Mouse (Mus musculus) liver, embryonic 15.5 days (tissue): ENCODE results near the gene Hoxb8. TPM values are rescaled to one million over a fixed set of nuclear protein-coding genes. Genes with fewer than 3 reads are reported as not detected.

Experiments
- ATAC-seq: fragments of 200-750 bp; cut with Nextera tagmentation; 2 replicates; pipeline ENCODE4 v1.8.0; 2017; ENCODE audit warnings: moderate number of reproducible peaks, mild to moderate bottlenecking, moderate library complexity; ENCODE audit not compliant: insufficient read depth
- H3K27ac ChIP-seq: fragments of 300-500 bp; sonication (generic); replicated peaks from 2 replicates; pipeline ENCODE4 v1.5.1; 2015; ENCODE audit warnings: mild to moderate bottlenecking, inconsistent platforms
- H3K27me3 ChIP-seq: fragments of 300-500 bp; sonication (generic); 2 replicates; pipeline ENCODE4 v1.6.1; 2015; ENCODE audit warnings: mild to moderate bottlenecking, inconsistent platforms
- H3K36me3 ChIP-seq: fragments of 300-500 bp; sonication (generic); replicated peaks from 2 replicates; pipeline ENCODE4 v1.6.1; 2015; ENCODE audit warnings: moderate library complexity, mild to moderate bottlenecking, inconsistent platforms
- H3K4me1 ChIP-seq: fragments of 300-500 bp; sonication (generic); replicated peaks from 2 replicates; pipeline ENCODE4 v1.6.1; 2015; ENCODE audit warnings: inconsistent platforms
- H3K4me2 ChIP-seq: fragments of 300-500 bp; sonication (generic); 2 replicates; pipeline ENCODE4 v1.6.1; 2015; ENCODE audit warnings: moderate library complexity, mild to moderate bottlenecking, inconsistent platforms
- H3K4me3 ChIP-seq: fragments of 300-500 bp; sonication (generic); replicated peaks from 2 replicates; pipeline ENCODE4 v1.5.1; 2015; ENCODE audit warnings: mild to moderate bottlenecking, inconsistent platforms
- H3K9ac ChIP-seq: fragments of 300-500 bp; sonication (generic); 2 replicates; pipeline ENCODE4 v1.6.1; 2015; ENCODE audit warnings: moderate library complexity, mild to moderate bottlenecking, inconsistent platforms
- H3K9me3 ChIP-seq: fragments of 300-500 bp; sonication (generic); replicated peaks from 2 replicates; pipeline ENCODE4 v1.6.1; 2016; ENCODE audit warnings: inconsistent platforms
- WGBS: fragments of 180-500 bp; shearing (Covaris S2); methylation state at CpG from one replicate; pipeline ENCODE4 v1.1.7; 2015; ENCODE audit warnings: mixed read lengths; ENCODE audit not compliant: insufficient replicate concordance; 5-methylcytosine and 5-hydroxymethylcytosine counted together
- polyA plus RNA-seq: library from polyadenylated mRNA; unstranded; fragments of >200 nt; fragmentation: Nextera tagmentation; extraction: Ambion mirVana; gene quantifications from 2 replicates; pipeline ENCODE4 v1.2.1, GENCODE M21; 2015

Hoxb8 gene
- polyA plus RNA-seq, 1 experiment from 2014 or later, result not detected

DNA sequence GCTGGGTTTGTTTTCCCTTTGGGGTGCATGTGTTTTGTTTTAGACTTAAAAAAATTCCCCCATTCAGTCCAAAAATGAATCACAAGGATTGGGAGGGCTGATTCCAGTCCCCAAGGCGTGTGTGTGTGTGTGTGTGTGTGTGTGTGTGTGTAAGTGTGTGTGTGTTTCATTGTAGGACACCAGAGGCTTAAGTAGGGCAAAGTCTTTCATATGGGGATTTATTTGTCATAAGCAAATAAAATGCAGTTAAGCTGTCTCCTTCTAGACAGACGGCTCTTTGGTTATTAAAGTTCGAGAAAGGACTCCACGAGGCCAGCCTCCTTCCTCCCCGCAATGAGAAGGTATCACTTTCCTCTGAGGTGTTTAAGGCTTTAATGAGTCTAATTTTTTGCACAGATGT is 40.1 kb downstream of the Hoxb8 start:
- Histone ChIP-seq H3K27me3 (peaks cover 99% of the 10 kb centered on the region), H3K9me3 (no peaks in the 10 kb centered on the region), H3K9ac (no peak overlapping the region), H3K4me2 (no peak overlapping the region), H3K4me3 (no peak overlapping the region), H3K36me3 (no peaks in the 10 kb centered on the region), H3K27ac (no peak overlapping the region), H3K4me1 (no peaks in the 10 kb centered on the region; the same call in 1 of the 2 replicates)
- 50% methylated on average over 5 of the region's 5 CpGs for WGBS
- ATAC-seq, result no peak

DNA sequence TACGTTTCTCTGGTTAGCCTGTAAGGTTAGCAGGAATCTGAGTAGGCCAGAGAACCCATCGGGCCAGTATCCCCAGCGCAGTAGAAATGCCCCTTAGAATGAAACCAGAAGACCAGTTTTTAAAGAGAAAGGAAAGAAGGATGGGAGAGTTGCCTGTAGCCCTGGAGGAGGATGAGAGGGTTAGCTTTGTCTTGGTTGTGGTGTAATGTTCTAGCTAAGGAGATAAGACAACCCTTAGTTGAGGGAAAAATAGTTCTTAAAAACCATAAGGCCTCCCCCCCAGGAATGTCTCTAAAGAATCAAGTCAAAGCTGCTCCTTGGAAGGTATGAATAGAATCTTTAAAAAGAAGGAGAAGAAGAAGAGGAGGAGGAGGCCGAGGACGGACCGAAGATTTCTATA is 41.0 kb downstream of the Hoxb8 start:
- H3K27ac ChIP-seq, result no peak overlapping the region
- H3K27me3 ChIP-seq, result peaks cover 99% of the 10 kb centered on the region
- H3K4me3 ChIP-seq, result no peak overlapping the region
- 45% methylated on average over 6 of the region's 6 CpGs for WGBS
- no peaks in the 10 kb centered on the region for H3K9me3 ChIP-seq
- no peak overlapping the region for H3K4me2 ChIP-seq
- H3K9ac ChIP-seq, result no peak overlapping the region
- no peaks in the 10 kb centered on the region for H3K36me3 ChIP-seq
- H3K4me1 ChIP-seq, result no peaks in the 10 kb centered on the region; the same call in 1 of the 2 replicates
- ATAC-seq, result no peak

DNA sequence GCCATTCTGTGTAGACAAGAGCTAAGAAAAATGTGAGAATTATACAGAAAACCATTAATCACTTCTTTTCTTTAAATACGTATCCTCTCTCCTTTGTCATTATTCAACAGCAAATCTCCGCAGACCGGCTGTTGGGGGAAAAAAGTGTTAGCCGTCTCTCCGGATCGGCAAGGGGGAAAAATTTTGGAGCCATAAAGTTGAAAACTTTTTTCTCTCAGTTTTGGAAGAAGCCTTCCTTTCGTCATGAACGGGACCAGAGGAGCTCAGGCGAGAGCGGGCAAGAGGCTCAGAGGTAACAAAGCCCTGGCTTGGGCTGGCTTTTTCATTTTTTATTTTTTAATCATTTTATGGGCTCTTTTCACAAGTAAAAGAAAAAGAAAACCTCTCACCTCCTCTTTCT is 41.4 kb downstream of the Hoxb8 start, which contains the start of gene Hoxb3:
Hoxb3 (plus strand) TSS at position 173 of the 400 bp plus-strand sequence.
- WGBS, result 44% methylated on average over 10 of the region's 10 CpGs
- ATAC-seq, result no peak
- Histone ChIP-seq H3K27ac (no peak within 1 kb of the TSS), H3K9me3 (no peaks in the 10 kb centered on the region), H3K27me3 (peaks cover 99% of the 10 kb centered on the region), H3K36me3 (no peaks in the 10 kb centered on the region), H3K4me1 (no peaks in the 10 kb centered on the region; the same call in 1 of the 2 replicates), H3K4me3 (no peak within 1 kb of the TSS), H3K9ac (no peak within 1 kb of the TSS), H3K4me2 (no peak within 1 kb of the TSS)

DNA sequence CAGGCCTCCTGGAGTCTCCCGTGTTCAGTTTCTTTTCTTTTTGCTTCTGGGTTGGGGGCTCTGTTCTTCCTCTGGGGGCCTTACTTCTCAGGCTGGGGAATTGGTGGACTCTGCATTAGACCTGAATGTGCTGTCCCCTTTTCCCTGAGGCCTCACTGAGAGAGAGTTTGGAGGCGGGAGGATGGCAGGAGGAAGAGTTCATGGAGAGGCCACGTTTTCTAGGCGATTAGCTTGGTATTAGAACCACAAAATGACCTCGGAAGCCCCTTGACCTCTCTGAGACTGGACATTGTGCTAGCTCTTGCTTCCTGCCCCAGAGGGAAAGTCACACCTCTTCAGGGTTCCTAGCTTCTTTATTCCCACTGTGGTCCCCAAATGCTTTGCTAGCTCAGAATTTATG is 42.4 kb downstream of the Hoxb8 start:
- Histone ChIP-seq H3K9ac (no peak overlapping the region), H3K36me3 (no peaks in the 10 kb centered on the region), H3K4me1 (no peaks in the 10 kb centered on the region; the same call in 1 of the 2 replicates), H3K4me3 (no peak overlapping the region), H3K4me2 (no peak overlapping the region), H3K27ac (no peak overlapping the region), H3K9me3 (no peaks in the 10 kb centered on the region), H3K27me3 (peaks cover 99% of the 10 kb centered on the region)
- WGBS, result 26% methylated on average over 5 of the region's 5 CpGs
- ATAC-seq, result no peak

DNA sequence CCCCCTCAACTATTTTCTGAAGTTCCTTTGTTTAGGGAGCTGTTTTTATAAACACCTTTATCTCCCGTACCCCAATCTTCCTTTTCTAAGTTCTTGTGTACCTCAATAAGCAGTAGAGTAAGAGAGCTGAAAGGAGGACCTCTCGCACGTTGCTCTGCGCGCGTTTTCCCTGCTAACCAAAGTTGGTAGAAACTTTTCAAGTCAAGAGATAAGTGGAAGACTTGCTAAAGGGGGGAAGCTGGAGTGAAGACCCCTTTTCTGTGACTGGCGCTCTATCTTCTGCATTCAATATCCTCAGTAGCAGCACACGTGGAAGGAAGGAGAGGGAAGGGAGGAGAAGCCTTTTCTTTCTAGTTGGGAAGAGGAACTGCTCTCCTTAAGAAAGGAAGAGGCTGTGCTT is 43.3 kb downstream of the Hoxb8 start:
- no peak overlapping the region for H3K4me2 ChIP-seq
- no peak overlapping the region for H3K27ac ChIP-seq
- H3K9ac ChIP-seq, result no peak overlapping the region
- no peaks in the 10 kb centered on the region for H3K36me3 ChIP-seq
- H3K27me3 ChIP-seq, result peaks cover 98% of the 10 kb centered on the region
- no peak for ATAC-seq
- no peak overlapping the region for H3K4me3 ChIP-seq
- WGBS, result 29% methylated on average over 8 of the region's 8 CpGs
- H3K4me1 ChIP-seq, result no peaks in the 10 kb centered on the region; the same call in 1 of the 2 replicates
- H3K9me3 ChIP-seq, result no peaks in the 10 kb centered on the region

DNA sequence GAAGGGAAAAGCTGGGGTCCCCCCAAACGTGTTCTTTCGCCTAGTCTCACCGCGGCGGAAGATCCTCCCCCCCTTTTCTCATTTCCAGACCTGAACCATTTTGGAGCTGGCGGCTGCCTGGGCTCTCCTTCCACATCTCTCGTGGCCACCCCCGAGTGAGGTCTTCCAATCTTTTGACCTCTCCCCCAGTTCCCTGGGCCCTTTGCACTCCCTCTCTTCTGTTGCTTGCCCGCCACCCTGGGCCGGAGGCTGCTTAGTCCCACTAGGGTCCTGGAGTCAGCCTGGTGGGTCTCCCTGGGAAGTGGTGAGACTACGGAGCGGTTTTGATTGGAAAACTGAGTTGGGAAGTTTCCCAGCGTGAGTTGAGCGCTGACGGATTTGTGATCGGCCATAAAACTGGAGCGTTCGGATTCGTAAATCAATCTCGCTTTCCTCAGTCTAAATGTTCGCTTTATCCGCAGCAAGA is 44.1 kb downstream of the Hoxb8 start:
- Histone ChIP-seq H3K9ac (no peak overlapping the region), H3K27ac (no peak overlapping the region)

DNA sequence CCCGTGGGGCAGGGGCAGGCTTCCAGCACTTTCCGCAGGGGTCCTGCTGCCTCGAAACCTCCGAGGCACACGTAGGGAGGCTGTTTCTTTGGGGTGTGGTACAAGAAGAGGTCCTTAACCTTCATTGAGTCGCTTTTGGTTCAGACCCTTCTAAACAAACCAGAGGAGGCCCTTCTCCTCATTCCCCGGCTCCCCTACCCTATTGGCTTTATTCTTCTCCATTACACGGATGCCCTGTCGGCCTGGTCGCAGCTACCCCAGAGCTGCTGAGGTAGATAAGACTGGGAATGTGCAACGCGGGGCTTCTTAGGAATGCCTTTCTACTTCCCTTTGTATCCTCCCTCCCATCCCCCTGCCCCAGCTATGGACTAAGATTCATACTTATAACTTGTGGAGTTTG is 45.0 kb downstream of the Hoxb8 start:
- Histone ChIP-seq H3K4me2 (no peak overlapping the region), H3K27ac (no peak overlapping the region), H3K9ac (no peak overlapping the region), H3K4me3 (no peak overlapping the region), H3K27me3 (peaks cover 99% of the 10 kb centered on the region), H3K36me3 (no peaks in the 10 kb centered on the region), H3K9me3 (no peaks in the 10 kb centered on the region), H3K4me1 (no peaks in the 10 kb centered on the region)
- 48% methylated on average over 12 of the region's 12 CpGs for WGBS
- no peak for ATAC-seq

More for the DNA sequence above, 44.1 kb downstream of the Hoxb8 start:
- ATAC-seq, result no peak
- H3K27me3 ChIP-seq, result peaks cover 98% of the 10 kb centered on the region
- H3K4me2 ChIP-seq, result no peak overlapping the region
- H3K36me3 ChIP-seq, result no peaks in the 10 kb centered on the region
- no peak overlapping the region for H3K4me3 ChIP-seq
- no peaks in the 10 kb centered on the region for H3K9me3 ChIP-seq
- 39% methylated on average over 22 of the region's 22 CpGs for WGBS
- no peaks in the 10 kb centered on the region for H3K4me1 ChIP-seq

DNA sequence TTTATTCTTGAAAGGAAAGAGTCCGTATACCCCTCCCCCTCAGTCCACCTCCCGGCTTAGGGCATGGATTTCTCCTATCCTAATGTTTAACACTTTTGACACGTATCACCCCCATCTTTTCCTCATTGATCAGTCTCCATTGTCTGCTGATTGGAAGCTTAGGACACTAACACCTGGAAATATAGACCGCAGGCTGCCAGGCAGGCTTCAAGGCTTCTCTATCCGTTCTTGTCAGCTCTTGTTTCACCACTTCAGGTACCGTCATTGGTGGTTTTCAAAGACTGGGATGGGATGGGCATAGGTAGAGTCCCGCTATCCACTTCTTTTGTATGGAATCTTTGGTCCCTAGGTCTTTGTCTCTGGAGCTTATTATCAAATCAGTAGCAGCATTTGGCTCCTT is 45.4 kb downstream of the Hoxb8 start:
- Histone ChIP-seq H3K27me3 (peaks cover 99% of the 10 kb centered on the region), H3K4me2 (no peak overlapping the region), H3K4me1 (no peaks in the 10 kb centered on the region), H3K9me3 (no peaks in the 10 kb centered on the region), H3K27ac (no peak overlapping the region), H3K36me3 (no peaks in the 10 kb centered on the region), H3K9ac (no peak overlapping the region), H3K4me3 (no peak overlapping the region)
- ATAC-seq, result no peak
- 40% methylated on average over 7 of the region's 7 CpGs for WGBS

DNA sequence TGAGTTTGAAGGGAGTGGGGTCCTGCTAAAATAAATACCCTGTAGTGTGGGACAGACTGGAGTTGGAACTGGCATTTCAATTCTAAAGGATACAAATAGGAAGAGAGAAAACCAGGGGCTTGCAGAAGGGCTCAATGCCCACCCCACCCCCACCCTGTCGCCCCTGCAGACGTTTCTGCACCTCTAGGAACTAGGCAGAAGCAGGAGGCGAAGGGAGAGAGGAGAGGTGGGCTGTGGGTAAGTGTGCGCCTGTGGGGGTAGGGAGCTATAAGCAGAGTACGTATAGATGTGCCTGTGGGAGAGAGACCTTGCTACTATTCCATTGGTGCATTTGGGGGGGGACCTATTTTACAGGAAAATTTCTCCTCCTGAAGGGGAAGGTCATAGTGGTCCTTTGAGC is 46.0 kb downstream of the Hoxb8 start:
- no peak overlapping the region for H3K4me2 ChIP-seq

DNA sequence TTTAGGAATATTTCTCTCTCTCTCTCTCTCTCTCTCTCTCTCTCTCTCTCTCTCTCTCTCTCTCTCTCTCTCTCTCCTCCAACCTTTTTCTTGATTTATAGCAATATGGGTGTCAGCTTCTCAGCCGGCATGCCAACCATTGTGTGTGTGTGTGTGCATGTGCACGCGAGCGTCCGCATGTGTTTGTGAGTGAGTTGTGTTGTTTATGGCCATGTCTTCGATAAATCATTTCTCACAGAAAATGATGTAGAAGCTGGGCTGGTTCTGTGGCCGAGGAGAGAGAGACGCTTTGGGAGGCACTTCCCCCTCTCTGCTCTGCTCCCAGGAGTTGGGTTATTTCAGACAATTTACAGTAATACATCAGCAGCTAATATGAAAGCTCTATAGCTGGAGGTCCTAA is 46.9 kb downstream of the Hoxb8 start:
- ATAC-seq, result no peak
- Histone ChIP-seq H3K9ac (no peak overlapping the region), H3K27ac (no peak overlapping the region), H3K4me3 (no peak overlapping the region), H3K36me3 (no peaks in the 10 kb centered on the region), H3K4me2 (no peak overlapping the region), H3K27me3 (peaks cover 99% of the 10 kb centered on the region), H3K9me3 (no peaks in the 10 kb centered on the region), H3K4me1 (no peaks in the 10 kb centered on the region)
- 41% methylated on average over 8 of the region's 8 CpGs for WGBS

More for the DNA sequence above, 46.0 kb downstream of the Hoxb8 start:
- ATAC-seq, result no peak
- 24% methylated on average over 5 of the region's 5 CpGs for WGBS
- no peaks in the 10 kb centered on the region for H3K36me3 ChIP-seq
- peaks cover 99% of the 10 kb centered on the region for H3K27me3 ChIP-seq
- no peak overlapping the region for H3K27ac ChIP-seq
- no peaks in the 10 kb centered on the region for H3K9me3 ChIP-seq
- no peaks in the 10 kb centered on the region for H3K4me1 ChIP-seq
- H3K9ac ChIP-seq, result no peak overlapping the region
- H3K4me3 ChIP-seq, result no peak overlapping the region

DNA sequence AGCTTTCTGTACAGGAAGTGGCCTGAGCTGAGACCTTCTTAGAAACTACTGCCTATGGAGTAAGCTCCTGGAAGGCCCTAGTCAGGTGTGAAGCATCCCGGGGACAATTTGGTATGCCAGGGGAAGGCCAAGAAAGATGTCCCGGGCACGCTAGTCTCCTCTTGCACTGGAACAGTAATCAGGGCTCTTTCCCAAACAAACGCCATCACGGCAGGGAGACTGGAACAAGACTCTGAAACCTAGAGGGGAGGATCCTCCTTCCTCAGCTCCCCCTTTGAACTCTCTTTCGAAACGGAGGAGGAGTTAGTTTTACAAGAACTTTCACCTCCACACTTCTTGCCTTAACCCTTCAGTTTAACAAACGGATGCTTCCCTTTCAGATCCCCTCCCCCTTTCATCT is 50.4 kb downstream of the Hoxb8 start:
- H3K9ac ChIP-seq, result no peak overlapping the region
- WGBS, result 12% methylated on average over 8 of the region's 8 CpGs
- no peak overlapping the region for H3K4me2 ChIP-seq
- peaks cover 99% of the 10 kb centered on the region for H3K27me3 ChIP-seq
- H3K9me3 ChIP-seq, result no peaks in the 10 kb centered on the region
- no peak for ATAC-seq
- no peak overlapping the region for H3K27ac ChIP-seq
- no peaks in the 10 kb centered on the region for H3K4me1 ChIP-seq
- no peaks in the 10 kb centered on the region for H3K36me3 ChIP-seq
- no peak overlapping the region for H3K4me3 ChIP-seq

DNA sequence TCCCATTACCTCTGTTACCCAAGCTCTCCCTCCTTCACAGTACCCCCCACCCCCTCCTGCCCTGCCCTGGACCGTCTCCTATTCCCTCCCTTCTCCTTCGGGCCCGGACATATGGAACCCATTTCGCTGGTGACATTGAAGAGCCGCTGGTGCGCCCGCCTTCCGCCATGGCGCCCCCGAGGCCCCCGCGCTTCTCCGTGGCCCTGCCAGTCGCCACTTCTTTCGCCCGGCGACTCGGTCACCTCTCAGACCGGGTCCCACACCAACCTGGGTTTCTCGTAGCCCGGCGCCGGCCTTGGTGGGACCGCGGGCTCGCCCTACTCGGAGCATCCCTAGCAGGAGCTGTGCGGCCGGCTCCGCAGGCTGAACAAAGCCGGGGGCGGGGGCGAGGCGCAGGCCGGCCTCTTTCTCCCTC is 50.9 kb downstream of the Hoxb8 start:
- Histone ChIP-seq H3K36me3 (no peaks in the 10 kb centered on the region), H3K9me3 (no peaks in the 10 kb centered on the region), H3K4me3 (peak overlapping the region; percentile 14), H3K27me3 (peaks cover 99% of the 10 kb centered on the region), H3K4me2 (peak overlapping the region; percentile 33), H3K27ac (no peak overlapping the region), H3K9ac (no peak overlapping the region), H3K4me1 (no peaks in the 10 kb centered on the region)
- no peak for ATAC-seq
- 8% methylated on average over 35 of the region's 35 CpGs for WGBS
